Mouse (Mus musculus) kidney, embryonic 14.5 days (tissue): Measurements from ENCODE around the gene Fmnl2. TPM values are rescaled to one million over a fixed set of nuclear protein-coding genes. Genes with fewer than 3 reads are reported as not detected.

Experiments
- ATAC-seq: fragments of 200-750 bp; cut with Nextera tagmentation; 2 replicates; pipeline ENCODE4 v1.8.0; 2017; ENCODE audit warnings: moderate number of reproducible peaks, mild to moderate bottlenecking, moderate TSS enrichment, moderate library complexity; ENCODE audit not compliant: low FRiP score, low TSS enrichment
- H3K27ac ChIP-seq: fragments of 300-500 bp; sonication (generic); 2 replicates; pipeline ENCODE4 v1.5.1; 2014; ENCODE audit warnings: low read depth, mild to moderate bottlenecking, low read length, moderate library complexity, mixed read lengths
- H3K27me3 ChIP-seq: fragments of 300-500 bp; sonication (generic); 2 replicates; pipeline ENCODE4 v1.6.1; 2014; ENCODE audit warnings: mild to moderate bottlenecking, low read length; ENCODE audit not compliant: control insufficient read depth, insufficient read depth
- H3K36me3 ChIP-seq: fragments of 300-500 bp; sonication (generic); 2 replicates; pipeline ENCODE4 v1.6.1; 2014; ENCODE audit warnings: low read length, mixed read lengths; ENCODE audit not compliant: control insufficient read depth, insufficient read depth
- H3K4me1 ChIP-seq: fragments of 300-500 bp; sonication (generic); 2 replicates; pipeline ENCODE4 v1.6.1; 2014; ENCODE audit warnings: low read length, mixed read lengths; ENCODE audit not compliant: control insufficient read depth, insufficient read depth
- H3K4me2 ChIP-seq: fragments of 300-500 bp; sonication (generic); replicated peaks from 2 replicates; pipeline ENCODE4 v1.6.1; 2014; ENCODE audit warnings: low read depth, mild to moderate bottlenecking, low read length
- H3K4me3 ChIP-seq: fragments of 300-500 bp; sonication (generic); 2 replicates; pipeline ENCODE4 v1.5.1; 2014; ENCODE audit warnings: mild to moderate bottlenecking, low read length
- H3K9ac ChIP-seq: fragments of 300-500 bp; sonication (generic); 2 replicates; pipeline ENCODE4 v1.6.1; 2014; ENCODE audit warnings: low read depth, mild to moderate bottlenecking, low read length, moderate library complexity
- H3K9me3 ChIP-seq: fragments of 300-500 bp; sonication (generic); 2 replicates; pipeline ENCODE4 v1.6.1; 2016; ENCODE audit warnings: low read length; ENCODE audit not compliant: control insufficient read depth
- WGBS: fragments of 180-500 bp; shearing (Covaris S2); extraction: QIAGEN DNeasy Blood & Tissue Kit; methylation state at CpG from one replicate; pipeline ENCODE4 v1.1.7; 2014; 5-methylcytosine and 5-hydroxymethylcytosine counted together
- polyA plus RNA-seq: library from polyadenylated mRNA; unstranded; fragments of >200 nt; fragmentation: Nextera tagmentation; extraction: Ambion mirVana; gene quantifications from 2 replicates; pipeline ENCODE4 v1.2.1, GENCODE M21; 2014

The Fmnl2 gene
- polyA plus RNA-seq, 1 experiment from 2014 or later: 13.5 TPM

- Histone ChIP-seq H3K4me1 (peaks cover 33% of the 10 kb centered on the region), H3K36me3 (no peaks in the 10 kb centered on the region), H3K4me3 (no peak overlapping the region), H3K9me3 (no peaks in the 10 kb centered on the region), H3K27ac (no peak overlapping the region), H3K4me2 (no peak overlapping the region), H3K9ac (no peak overlapping the region), H3K27me3 (no peaks in the 10 kb centered on the region)
- WGBS: 23% methylated on average over 6 of the region's 6 CpGs
- ATAC-seq: peak; percentile 72
Measured at GRCm38 (mm10) chr2:52935906-52936305, 78.2 kb downstream of the Fmnl2 start.

GRCm38 (mm10) chr2:52938351-52939074 lies 80.9 kb downstream of the Fmnl2 start:
- no peaks in the 10 kb centered on the region for H3K27me3 ChIP-seq
- H3K9ac ChIP-seq: no peak overlapping the region
- H3K4me3 ChIP-seq: no peak overlapping the region
- peaks cover 33% of the 10 kb centered on the region for H3K4me1 ChIP-seq
- ATAC-seq: peak; percentile 51
- H3K36me3 ChIP-seq: no peaks in the 10 kb centered on the region
- 0 out of 2 replicates have a peak overlapping the region, but pooled peaks have one; percentile 3 for H3K27ac ChIP-seq
- no peak overlapping the region for H3K4me2 ChIP-seq
- no peaks in the 10 kb centered on the region for H3K9me3 ChIP-seq
- 6% methylated on average over 6 of the region's 6 CpGs for WGBS

- Histone ChIP-seq H3K27ac (no peak overlapping the region), H3K36me3 (no peaks in the 10 kb centered on the region), H3K9ac (no peak overlapping the region), H3K4me3 (no peak overlapping the region), H3K4me1 (peaks cover 14% of the 10 kb centered on the region; the same call in 1 of the 2 replicates), H3K4me2 (no peak overlapping the region), H3K27me3 (no peaks in the 10 kb centered on the region), H3K9me3 (no peaks in the 10 kb centered on the region)
- 51% methylated on average over 9 of the region's 9 CpGs for WGBS
- no peak for ATAC-seq
Measured at GRCm38 (mm10) chr2:52943644-52944423, 86.2 kb downstream of the Fmnl2 start.

GRCm38 (mm10) chr2:52944594-52944993 lies 86.9 kb downstream of the Fmnl2 start:
- Histone ChIP-seq H3K36me3 (no peaks in the 10 kb centered on the region), H3K4me3 (no peak overlapping the region), H3K9me3 (no peaks in the 10 kb centered on the region), H3K4me2 (no peak overlapping the region), H3K27me3 (no peaks in the 10 kb centered on the region), H3K9ac (no peak overlapping the region), H3K4me1 (peaks cover 8% of the 10 kb centered on the region; the same call in 1 of the 2 replicates), H3K27ac (no peak overlapping the region)
- ATAC-seq: no peak
- WGBS: 62% methylated on average over 5 of the region's 5 CpGs

- no peak for ATAC-seq
- WGBS: 76% methylated on average over 2 of the region's 2 CpGs
- H3K4me2 ChIP-seq: no peak overlapping the region
- H3K9me3 ChIP-seq: no peaks in the 10 kb centered on the region
- H3K4me1 ChIP-seq: peaks cover 19% of the 10 kb centered on the region
- H3K27ac ChIP-seq: no peak overlapping the region
- no peak overlapping the region for H3K4me3 ChIP-seq
- H3K27me3 ChIP-seq: no peaks in the 10 kb centered on the region
- H3K36me3 ChIP-seq: no peaks in the 10 kb centered on the region
- no peak overlapping the region for H3K9ac ChIP-seq
Measured at GRCm38 (mm10) chr2:52946074-52946473, 88.4 kb downstream of the Fmnl2 start.

- ATAC-seq: no peak
- Histone ChIP-seq H3K9ac (no peak overlapping the region), H3K27ac (no peak overlapping the region), H3K9me3 (no peaks in the 10 kb centered on the region), H3K36me3 (no peaks in the 10 kb centered on the region), H3K4me2 (no peak overlapping the region), H3K4me3 (no peak overlapping the region), H3K4me1 (peaks cover 20% of the 10 kb centered on the region), H3K27me3 (no peaks in the 10 kb centered on the region)
- WGBS: 71% methylated on average over 11 of the region's 11 CpGs
Measured at GRCm38 (mm10) chr2:52946524-52947186, 89.0 kb downstream of the Fmnl2 start.

GRCm38 (mm10) chr2:52948406-52948805 lies 90.7 kb downstream of the Fmnl2 start:
- H3K9me3 ChIP-seq: no peaks in the 10 kb centered on the region
- 99% methylated on average over 3 of the region's 3 CpGs for WGBS
- H3K4me1 ChIP-seq: peaks cover 23% of the 10 kb centered on the region
- H3K36me3 ChIP-seq: no peaks in the 10 kb centered on the region
- H3K4me2 ChIP-seq: no peak overlapping the region
- H3K27ac ChIP-seq: no peak overlapping the region
- ATAC-seq: no peak
- H3K27me3 ChIP-seq: no peaks in the 10 kb centered on the region
- H3K9ac ChIP-seq: no peak overlapping the region
- H3K4me3 ChIP-seq: no peak overlapping the region

GRCm38 (mm10) chr2:52949556-52949955 lies 91.9 kb downstream of the Fmnl2 start:
- Histone ChIP-seq H3K9ac (no peak overlapping the region), H3K4me2 (no peak overlapping the region), H3K27me3 (no peaks in the 10 kb centered on the region), H3K36me3 (no peaks in the 10 kb centered on the region), H3K4me3 (no peak overlapping the region), H3K27ac (no peak overlapping the region), H3K9me3 (no peaks in the 10 kb centered on the region; the same call in 1 of the 2 replicates), H3K4me1 (peaks cover 23% of the 10 kb centered on the region)
- ATAC-seq: no peak
- 96% methylated on average over 4 of the region's 4 CpGs for WGBS
